Mouse (Mus musculus): Measurements from ENCODE around the gene Cstad. TPM values are rescaled to one million over a fixed set of nuclear protein-coding genes. Genes with fewer than 3 reads are reported as not detected.

Cstad gene
- total RNA-seq, 4 experiments from 2014 or later, result 6.1 to 8.8 (median 8.0) TPM

- DNase-seq (ENCODE audit: low spot score in 2 of 2), result no peak
Observed at GRCm38 (mm10) chr2:30593636-30594310, 1.1 kb upstream of the Cstad start.

GRCm38 (mm10) chr2:30595796-30596195, 956 bp downstream of the Cstad start:
- no peak for DNase-seq (ENCODE audit: low spot score in 2 of 2)

- DNase-seq (ENCODE audit: low spot score in 2 of 2), result no peak
Observed at GRCm38 (mm10) chr2:30599621-30600020, 4.8 kb downstream of the Cstad start.

- no peak for DNase-seq (ENCODE audit: low spot score in 2 of 2)
Observed at GRCm38 (mm10) chr2:30600291-30600690, 5.5 kb downstream of the Cstad start.

- DNase-seq (ENCODE audit: low spot score in 2 of 2), result no peak
Observed at GRCm38 (mm10) chr2:30600965-30601841, 6.4 kb downstream of the Cstad start.

GRCm38 (mm10) chr2:30602451-30602850, 7.6 kb downstream of the Cstad start:
- DNase-seq (ENCODE audit: low spot score in 2 of 2), result no peak

- DNase-seq (ENCODE audit: low spot score in 2 of 2), result no peak
Observed at GRCm38 (mm10) chr2:30603731-30604130, 8.9 kb downstream of the Cstad start.

GRCm38 (mm10) chr2:30604880-30605761, 10.3 kb downstream of the Cstad start:
- no peak for DNase-seq (ENCODE audit: low spot score in 2 of 2)

GRCm38 (mm10) chr2:30605762-30606051, 10.9 kb downstream of the Cstad start:
- DNase-seq (ENCODE audit: low spot score in 2 of 2), result no peak

- no peak for DNase-seq (ENCODE audit: low spot score in 2 of 2)
Observed at GRCm38 (mm10) chr2:30606621-30607052, 11.8 kb downstream of the Cstad start.

- DNase-seq (ENCODE audit: low spot score in 2 of 2), result no peak
Observed at GRCm38 (mm10) chr2:30607941-30608340, 13.1 kb downstream of the Cstad start.

- DNase-seq (ENCODE audit: low spot score in 2 of 2), result no peak
Observed at GRCm38 (mm10) chr2:30608690-30609201, 13.9 kb downstream of the Cstad start.

- DNase-seq (ENCODE audit: low spot score in 2 of 2), result peak in 1 of 2 experiments; percentile 57
Observed at GRCm38 (mm10) chr2:30613574-30613973, 18.7 kb downstream of the Cstad start.

- DNase-seq (ENCODE audit: low spot score in 2 of 2), result no peak
Observed at GRCm38 (mm10) chr2:30614151-30614923, 19.5 kb downstream of the Cstad start.

- DNase-seq (ENCODE audit: low spot score in 2 of 2), result no peak
Observed at GRCm38 (mm10) chr2:30615869-30616268, 21.0 kb downstream of the Cstad start.

- no peak for DNase-seq (ENCODE audit: low spot score in 2 of 2)
Observed at GRCm38 (mm10) chr2:30616464-30616863, 21.6 kb downstream of the Cstad start.

GRCm38 (mm10) chr2:30618487-30619248, 23.8 kb downstream of the Cstad start:
- no peak for DNase-seq (ENCODE audit: low spot score in 2 of 2)

GRCm38 (mm10) chr2:30623873-30624272, 29.0 kb downstream of the Cstad start:
- no peak for DNase-seq (ENCODE audit: low spot score in 2 of 2)

GRCm38 (mm10) chr2:30625296-30625826, 30.5 kb downstream of the Cstad start:
- no peak for DNase-seq (ENCODE audit: low spot score in 2 of 2)
